Comparison of ENCODE assay signal across 8 mouse cellular contexts in the genomic region with DNA sequence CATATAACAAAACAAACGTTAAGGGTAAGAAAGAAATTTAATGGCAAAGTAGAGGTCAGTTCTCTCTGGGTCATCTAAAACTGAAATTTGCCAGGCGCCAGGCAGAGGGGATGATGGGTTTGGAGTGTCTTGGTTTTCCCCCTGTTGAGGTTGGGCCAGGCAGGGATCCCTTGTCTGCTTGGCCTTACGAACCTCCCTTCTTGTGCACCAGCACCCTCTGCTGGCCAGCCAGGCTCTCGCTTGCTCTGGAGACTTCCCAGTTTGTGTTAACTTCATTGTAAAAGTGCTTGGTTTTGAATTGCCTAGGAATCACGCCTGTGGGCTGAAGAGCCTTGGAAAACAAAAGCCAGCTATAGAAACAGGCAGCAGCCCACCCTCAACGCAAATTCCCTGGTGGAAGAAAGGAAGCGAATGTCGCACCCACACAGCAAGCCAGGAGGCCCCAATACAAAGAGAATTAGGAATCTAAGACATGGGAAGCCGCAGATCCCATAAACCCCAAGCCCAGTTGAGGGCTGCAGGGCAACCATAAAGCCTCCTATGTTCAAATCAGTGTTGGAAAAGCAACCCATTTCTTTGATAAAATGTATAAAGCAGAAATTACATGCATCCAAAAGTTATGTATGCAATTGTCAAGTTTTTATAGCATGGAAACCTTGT. TPM values are rescaled to one million over a fixed set of nuclear protein-coding genes. Genes with fewer than 3 reads are reported as not detected.
A peak's percentile ranks its signal among the peaks of the same experiment; 100 is the strongest.
DNase-seq lines count a peak whose midpoint lies in the region; ATAC-seq and TF ChIP-seq lines count a peak whose summit lies in the region.

No protein-coding gene starts in this region.

- DNase-seq in B cell, adult 2 months = peak; percentile 87 to 88
- peak; percentile 61 for DNase-seq in adrenal gland, adult 8-10 months
- peak; percentile 85 for DNase-seq in embryo, embryonic 9.5 days (ENCODE audit: extremely low spot score)
- peak; percentile 69 to 89 for DNase-seq in heart, adult 18-20 months
- peak; percentile 84 for DNase-seq in kidney, adult 9 months
- peak; percentile 37 for DNase-seq in liver, embryonic 13.5 days
- DNase-seq in neural tube, embryonic 10.5 days (ENCODE audit: extremely low spot score, low spot score) = peak; percentile 81

- H3K27ac ChIP-seq in liver, embryonic 13.5 days = no peak overlapping the region
- H3K27ac ChIP-seq in testis, adult 2 months (ENCODE audit: control insufficient read depth, insufficient read depth, low read depth, low read length) = no peak overlapping the region

- ATAC-seq in liver, embryonic 13.5 days (ENCODE audit: low read depth) = no peak

- H3K4me2 ChIP-seq in liver, embryonic 13.5 days = no peak overlapping the region

- H3K9me3 ChIP-seq in liver, embryonic 13.5 days (replicated peaks) = no peaks in the 10 kb centered on the region

- peak; percentile 81; the same call in 1 of the 2 replicates for TF ChIP-seq CTCF in testis, adult 2 months (IDR thresholded peaks at IDR 0.05; ENCODE audit: control insufficient read depth, insufficient read depth, insufficient replicate concordance, low read depth, low read length)

- no peaks in the 10 kb centered on the region for H3K36me3 ChIP-seq in liver, embryonic 13.5 days
- no peaks in the 10 kb centered on the region for H3K36me3 ChIP-seq in testis, adult 2 months (ENCODE audit: control insufficient read depth, insufficient read depth, low read length)

- H3K9ac ChIP-seq in liver, embryonic 13.5 days = no peak overlapping the region

- no peak for TF ChIP-seq POLR2A in testis, adult 2 months (IDR thresholded peaks at IDR 0.05; ENCODE audit: control insufficient read depth, low read depth, low read length)

- WGBS in liver, embryonic 13.5 days (ENCODE audit: insufficient replicate concordance) = 16% methylated on average over 9 of the region's 9 CpGs

- H3K4me3 ChIP-seq in liver, embryonic 13.5 days (replicated peaks) = no peak overlapping the region
- H3K4me3 ChIP-seq in testis, adult 2 months (ENCODE audit: control insufficient read depth, low read depth, low read length) = no peak overlapping the region

- H3K4me1 ChIP-seq in liver, embryonic 13.5 days (replicated peaks) = no peaks in the 10 kb centered on the region
- H3K4me1 ChIP-seq in testis, adult 2 months (ENCODE audit: control insufficient read depth, insufficient read depth, low read length) = peaks cover 5% of the 10 kb centered on the region

- no peaks in the 10 kb centered on the region for H3K27me3 ChIP-seq in liver, embryonic 13.5 days
- no peaks in the 10 kb centered on the region for H3K27me3 ChIP-seq in testis, adult 2 months (ENCODE audit: control insufficient read depth, insufficient read depth, low read length)

RNA-seq across cellular contexts. Expression of a gene that starts 20.0 kb away (rescaled TPM):
- total RNA-seq in adrenal gland, adult 8-10 months (2022) = under 1 TPM in 2 of 4 experiments, not detected in 2; 0.23 to 0.28 TPM
- not detected for total RNA-seq in heart, adult 18-20 months (2021)
- 0.08 TPM in 1 of 2 replicates, not detected in the other for polyA plus RNA-seq in liver, embryonic 13.5 days (2015; fragmentation: Nextera tagmentation; extraction: Ambion mirVana)
- polyA plus RNA-seq in testis, adult 2 months (2012; rRNA removed) = 151 and 152 TPM in 2 replicates

RNA-seq across cellular contexts. Expression of a gene that starts 22.5 kb away (rescaled TPM):
- total RNA-seq in adrenal gland, adult 8-10 months (2022) = 1 to 10 TPM; 4.7 to 9.0 (median 6.6) TPM
- 1 to 10 TPM; 2.7 to 3.3 TPM for total RNA-seq in heart, adult 18-20 months (2021)
- 0.13 and 0.19 TPM in 2 replicates for polyA plus RNA-seq in liver, embryonic 13.5 days (2015; fragmentation: Nextera tagmentation; extraction: Ambion mirVana)
- 0.21 and 0.38 TPM in 2 replicates for polyA plus RNA-seq in testis, adult 2 months (2012; rRNA removed)

Comparison
In these comparisons a context has a peak if more than half of its experiments do, and no peak if none do; other contexts are left out.
1. DNase-seq: peak in every context shown above with its lines; median percentile 88 in B cell, adult 2 months; 85 in embryo, embryonic 9.5 days; 84 in kidney, adult 9 months; 81 in neural tube, embryonic 10.5 days; 79 in heart, adult 18-20 months; 61 in adrenal gland, adult 8-10 months; 37 in liver, embryonic 13.5 days.